Mouse (Mus musculus): ENCODE data around the gene Gpc6.

Gpc6 gene

GRCm38 (mm10) chr14:117777866-117778500 is 852.9 kb downstream of the Gpc6 start:
- ATAC-seq (ENCODE audit: insufficient number of reproducible peaks, low FRiP score, low TSS enrichment) = no peak

- ATAC-seq (ENCODE audit: insufficient number of reproducible peaks, low FRiP score, low TSS enrichment) = no peak
Measured at GRCm38 (mm10) chr14:117778538-117779413, 853.7 kb downstream of the Gpc6 start.

GRCm38 (mm10) chr14:117781724-117782123 is 856.6 kb downstream of the Gpc6 start:
- ATAC-seq (ENCODE audit: insufficient number of reproducible peaks, low FRiP score, low TSS enrichment) = no peak

- no peak for ATAC-seq (ENCODE audit: insufficient number of reproducible peaks, low FRiP score, low TSS enrichment)
Measured at GRCm38 (mm10) chr14:117783671-117784262, 858.7 kb downstream of the Gpc6 start.

GRCm38 (mm10) chr14:117784960-117785359 is 859.8 kb downstream of the Gpc6 start:
- no peak for ATAC-seq (ENCODE audit: insufficient number of reproducible peaks, low FRiP score, low TSS enrichment)

GRCm38 (mm10) chr14:117785507-117786085 is 860.5 kb downstream of the Gpc6 start:
- ATAC-seq (ENCODE audit: insufficient number of reproducible peaks, low FRiP score, low TSS enrichment) = no peak

GRCm38 (mm10) chr14:117786647-117787046 is 861.5 kb downstream of the Gpc6 start:
- ATAC-seq (ENCODE audit: insufficient number of reproducible peaks, low FRiP score, low TSS enrichment) = no peak

- ATAC-seq (ENCODE audit: insufficient number of reproducible peaks, low FRiP score, low TSS enrichment) = no peak
Measured at GRCm38 (mm10) chr14:117794874-117795273, 869.8 kb downstream of the Gpc6 start.

GRCm38 (mm10) chr14:117796661-117797060 is 871.5 kb downstream of the Gpc6 start:
- no peak for ATAC-seq (ENCODE audit: insufficient number of reproducible peaks, low FRiP score, low TSS enrichment)

- ATAC-seq (ENCODE audit: insufficient number of reproducible peaks, low FRiP score, low TSS enrichment) = no peak
Measured at GRCm38 (mm10) chr14:117800399-117800798, 875.3 kb downstream of the Gpc6 start.

- no peak for ATAC-seq (ENCODE audit: insufficient number of reproducible peaks, low FRiP score, low TSS enrichment)
Measured at GRCm38 (mm10) chr14:117807846-117808245, 882.7 kb downstream of the Gpc6 start.

GRCm38 (mm10) chr14:117808326-117808725 is 883.2 kb downstream of the Gpc6 start:
- no peak for ATAC-seq (ENCODE audit: insufficient number of reproducible peaks, low FRiP score, low TSS enrichment)

GRCm38 (mm10) chr14:117810321-117811270 is 885.5 kb downstream of the Gpc6 start:
- ATAC-seq (ENCODE audit: insufficient number of reproducible peaks, low FRiP score, low TSS enrichment) = no peak

- no peak for ATAC-seq (ENCODE audit: insufficient number of reproducible peaks, low FRiP score, low TSS enrichment)
Measured at GRCm38 (mm10) chr14:117813473-117813872, 888.4 kb downstream of the Gpc6 start.

GRCm38 (mm10) chr14:117816008-117816407 is 890.9 kb downstream of the Gpc6 start:
- ATAC-seq (ENCODE audit: insufficient number of reproducible peaks, low FRiP score, low TSS enrichment) = no peak

- ATAC-seq (ENCODE audit: insufficient number of reproducible peaks, low FRiP score, low TSS enrichment) = no peak
Measured at GRCm38 (mm10) chr14:117816706-117817105, 891.6 kb downstream of the Gpc6 start.

- no peak for ATAC-seq (ENCODE audit: insufficient number of reproducible peaks, low FRiP score, low TSS enrichment)
Measured at GRCm38 (mm10) chr14:117817196-117817595, 892.1 kb downstream of the Gpc6 start.

- ATAC-seq (ENCODE audit: insufficient number of reproducible peaks, low FRiP score, low TSS enrichment) = no peak
Measured at GRCm38 (mm10) chr14:117824491-117824890, 899.4 kb downstream of the Gpc6 start.

GRCm38 (mm10) chr14:117826294-117827046 is 901.4 kb downstream of the Gpc6 start:
- no peak for ATAC-seq (ENCODE audit: insufficient number of reproducible peaks, low FRiP score, low TSS enrichment)

Measured in cerebellum, adult (tissue).